Mouse (Mus musculus) myocyte (in vitro differentiated cells): ENCODE measurements around the gene Csf2rb. TPM values are rescaled to one million over a fixed set of nuclear protein-coding genes. Genes with fewer than 3 reads are reported as not detected.
A peak's percentile ranks its signal among the peaks of the same experiment; 100 is the strongest.

ENCODE experiments used
- H3K27me3 ChIP-seq: one replicate; pipeline ENCODE4 v1.6.1; 2011; ENCODE audit not compliant: control insufficient read depth, insufficient read depth, insufficient read length
- H3K36me3 ChIP-seq: one replicate; pipeline ENCODE4 v1.6.1; 2011; ENCODE audit not compliant: control insufficient read depth, insufficient read depth
- H3K4me2 ChIP-seq: one replicate; pipeline ENCODE4 v1.6.1; 2011; ENCODE audit warnings: low read depth, control low read depth
- H3K4me3 ChIP-seq: one replicate; pipeline ENCODE4 v1.5.1; 2011; ENCODE audit warnings: mild to moderate bottlenecking, control low read depth, moderate library complexity
- H3K79me2 ChIP-seq: one replicate; pipeline ENCODE4 v1.6.1; 2011; ENCODE audit not compliant: control insufficient read depth, insufficient read depth
- H3ac ChIP-seq: one replicate; pipeline ENCODE4 v1.6.1; 2011; ENCODE audit not compliant: control insufficient read depth, insufficient read length
- CEBPB ChIP-seq: IDR thresholded peaks from 2 replicates; pipeline ENCODE4 v1.6.1; 2011; ENCODE audit warnings: mild to moderate bottlenecking, moderate library complexity; ENCODE audit not compliant: poor library complexity, insufficient read depth, severe bottlenecking
- E2F4 ChIP-seq: IDR thresholded peaks from one replicate; pipeline ENCODE4 v1.6.1; 2011; ENCODE audit warnings: mild to moderate bottlenecking, control low read depth, moderate library complexity; ENCODE audit not compliant: insufficient read depth
- MAX ChIP-seq: IDR thresholded peaks from one replicate; pipeline ENCODE4 v1.6.1; 2011; ENCODE audit warnings: low read depth, mild to moderate bottlenecking, control low read depth
- MYOD1 ChIP-seq, 3 experiments: IDR thresholded peaks; one replicate each; pipeline ENCODE4 v1.6.1; 2011; ENCODE audit warnings: control low read depth in 2 of 3, low read depth in 2 of 3, mild to moderate bottlenecking in 2 of 3, moderate library complexity in 1 of 3; ENCODE audit not compliant: insufficient read length in 2 of 3, control insufficient read depth in 1 of 3
- MYOG ChIP-seq, 3 experiments: IDR thresholded peaks; one replicate each; pipeline ENCODE4 v1.6.1; 2011; ENCODE audit warnings: control low read depth in 2 of 3, low read depth in 2 of 3, mild to moderate bottlenecking in 2 of 3; ENCODE audit not compliant: insufficient read length in 2 of 3, control insufficient read depth in 1 of 3, insufficient read depth in 1 of 3
- POLR2A ChIP-seq: IDR thresholded peaks from one replicate; pipeline ENCODE4 v1.6.1; 2011; ENCODE audit warnings: low read depth, mild to moderate bottlenecking, control low read depth, moderate library complexity; ENCODE audit not compliant: insufficient read length
- POLR2AphosphoS2 ChIP-seq: IDR thresholded peaks from one replicate; pipeline ENCODE4 v1.6.1; 2011; ENCODE audit warnings: low read depth, control low read depth; ENCODE audit not compliant: insufficient read length
- REST ChIP-seq: IDR thresholded peaks from one replicate; pipeline ENCODE4 v1.6.1; 2011; ENCODE audit warnings: mild to moderate bottlenecking, control low read depth, moderate library complexity; ENCODE audit not compliant: insufficient read depth, insufficient read length
- SRF ChIP-seq: IDR thresholded peaks from one replicate; pipeline ENCODE4 v1.6.1; 2011; ENCODE audit warnings: low read depth; ENCODE audit not compliant: control insufficient read depth, insufficient read length
- TCF12 ChIP-seq: IDR thresholded peaks from one replicate; pipeline ENCODE4 v1.6.1; 2011; ENCODE audit warnings: mild to moderate bottlenecking, control low read depth; ENCODE audit not compliant: poor library complexity, insufficient read depth, severe bottlenecking
- TCF3 ChIP-seq: IDR thresholded peaks from one replicate; pipeline ENCODE4 v1.6.1; 2011; ENCODE audit warnings: low read depth, control low read depth; ENCODE audit not compliant: insufficient read length
- USF1 ChIP-seq: IDR thresholded peaks from one replicate; pipeline ENCODE4 v1.6.1; 2011; ENCODE audit warnings: low read depth, mild to moderate bottlenecking, control low read depth, moderate library complexity
- polyA plus RNA-seq: library from polyadenylated mRNA; unstranded; fragments of >200 nt; fragmentation: generic; extraction: Trizol; gene quantifications from one replicate; pipeline ENCODE4 v1.2.1, GENCODE M21; 2012; ENCODE audit warnings: missing spikeins

Csf2rb gene
- polyA plus RNA-seq, 1 experiment: 0.08 TPM

GRCm38 (mm10) chr15:78293716-78294115 is 31.8 kb upstream of the Csf2rb start:
- Histone ChIP-seq H3K27me3 (no peaks in the 10 kb centered on the region), H3K36me3 (no peaks in the 10 kb centered on the region), H3K79me2 (no peaks in the 10 kb centered on the region), H3K4me2 (no peak overlapping the region), H3K4me3 (no peak overlapping the region), H3ac (no peak overlapping the region)
- TF ChIP-seq MAX (no peak), MYOD1 (IDR thresholded peaks at IDR 0.05; ENCODE audit: control insufficient read depth in 1 of 3, insufficient read length in 2 of 3, low read depth in 2 of 3) (no peak), E2F4 (no peak), SRF (no peak), POLR2AphosphoS2 (no peak), MYOG (IDR thresholded peaks at IDR 0.05; ENCODE audit: control insufficient read depth in 1 of 3, insufficient read depth in 1 of 3, insufficient read length in 2 of 3, low read depth in 2 of 3) (no peak), TCF12 (no peak), TCF3 (no peak), POLR2A (no peak), USF1 (no peak), CEBPB (no peak), REST (no peak)

- H3ac ChIP-seq: no peak overlapping the region
- no peak overlapping the region for H3K4me2 ChIP-seq
- H3K27me3 ChIP-seq: no peaks in the 10 kb centered on the region
- no peaks in the 10 kb centered on the region for H3K36me3 ChIP-seq
- H3K79me2 ChIP-seq: no peaks in the 10 kb centered on the region
- H3K4me3 ChIP-seq: no peak overlapping the region
- TF ChIP-seq REST: no peak
Measured at GRCm38 (mm10) chr15:78298558-78298957, 27.0 kb upstream of the Csf2rb start.

- H3K27me3 ChIP-seq: no peaks in the 10 kb centered on the region
- TF ChIP-seq TCF3 (no peak), SRF (no peak), MYOD1 (IDR thresholded peaks at IDR 0.05; ENCODE audit: control insufficient read depth in 1 of 3, insufficient read length in 2 of 3, low read depth in 2 of 3) (no peak), MAX (no peak), TCF12 (no peak), CEBPB (no peak), REST (no peak), MYOG (IDR thresholded peaks at IDR 0.05; ENCODE audit: control insufficient read depth in 1 of 3, insufficient read depth in 1 of 3, insufficient read length in 2 of 3, low read depth in 2 of 3) (no peak), POLR2AphosphoS2 (no peak), POLR2A (no peak), E2F4 (no peak), USF1 (no peak)
- no peak overlapping the region for H3K4me2 ChIP-seq
- H3ac ChIP-seq: no peak overlapping the region
- no peak overlapping the region for H3K4me3 ChIP-seq
- no peaks in the 10 kb centered on the region for H3K79me2 ChIP-seq
- no peaks in the 10 kb centered on the region for H3K36me3 ChIP-seq
Measured at GRCm38 (mm10) chr15:78299641-78300040, 25.9 kb upstream of the Csf2rb start.

GRCm38 (mm10) chr15:78300773-78301172 is 24.8 kb upstream of the Csf2rb start:
- Histone ChIP-seq H3K36me3 (no peaks in the 10 kb centered on the region), H3K79me2 (no peaks in the 10 kb centered on the region), H3K4me2 (peak overlapping the region; percentile 43), H3ac (no peak overlapping the region), H3K27me3 (no peaks in the 10 kb centered on the region), H3K4me3 (no peak overlapping the region)
- TF ChIP-seq MYOD1 (IDR thresholded peaks at IDR 0.05; ENCODE audit: control insufficient read depth in 1 of 3, insufficient read length in 2 of 3, low read depth in 2 of 3): no peak
- no peak for TF ChIP-seq REST
- TF ChIP-seq E2F4: no peak
- TF ChIP-seq SRF: no peak
- no peak for TF ChIP-seq TCF3
- no peak for TF ChIP-seq POLR2AphosphoS2
- no peak for TF ChIP-seq TCF12
- TF ChIP-seq MYOG (IDR thresholded peaks at IDR 0.05; ENCODE audit: control insufficient read depth in 1 of 3, insufficient read depth in 1 of 3, insufficient read length in 2 of 3, low read depth in 2 of 3): no peak
- no peak for TF ChIP-seq USF1
- TF ChIP-seq POLR2A: no peak
- TF ChIP-seq MAX: no peak
- TF ChIP-seq CEBPB: no peak

- no peaks in the 10 kb centered on the region for H3K79me2 ChIP-seq
- no peak overlapping the region for H3K4me3 ChIP-seq
- no peak for TF ChIP-seq REST
- no peak for TF ChIP-seq MAX
- TF ChIP-seq POLR2A: no peak
- no peak for TF ChIP-seq MYOG (IDR thresholded peaks at IDR 0.05; ENCODE audit: control insufficient read depth in 1 of 3, insufficient read depth in 1 of 3, insufficient read length in 2 of 3, low read depth in 2 of 3)
- no peak for TF ChIP-seq SRF
- H3ac ChIP-seq: no peak overlapping the region
- no peaks in the 10 kb centered on the region for H3K36me3 ChIP-seq
- H3K4me2 ChIP-seq: no peak overlapping the region
- no peaks in the 10 kb centered on the region for H3K27me3 ChIP-seq
Measured at GRCm38 (mm10) chr15:78302718-78303117, 22.8 kb upstream of the Csf2rb start.
